Mouse (Mus musculus) lung, postnatal 0 days (tissue): ENCODE data around the gene Rbpj.

Source experiments
- CTCF ChIP-seq: IDR thresholded peaks from 2 replicates; pipeline ENCODE4 v1.5.1; 2016; ENCODE audit warnings: antibody characterized with exemption, mild to moderate bottlenecking
- EP300 ChIP-seq: IDR thresholded peaks from 2 replicates; pipeline ENCODE4 v1.6.1; 2016; ENCODE audit warnings: antibody characterized with exemption, mild to moderate bottlenecking, control low read depth

DNA sequence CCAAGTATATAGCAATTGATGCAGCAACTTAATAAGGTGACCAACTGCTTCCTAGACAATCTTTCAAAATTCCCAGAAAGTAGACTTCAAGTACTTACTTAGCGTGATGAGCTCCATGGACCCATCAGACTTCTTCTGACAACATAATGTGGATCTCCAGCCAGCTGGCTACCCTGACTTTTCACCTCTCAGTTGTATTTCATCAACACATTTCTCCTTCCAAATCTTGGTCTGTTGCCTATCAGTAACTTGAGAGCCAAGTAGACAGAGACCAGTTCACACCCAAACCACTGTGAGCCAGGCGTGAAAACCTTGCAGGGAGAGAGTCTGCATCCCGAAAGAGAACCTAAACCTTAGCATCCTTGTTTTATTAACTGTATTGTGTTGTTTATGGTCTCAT is 26.3 kb upstream of the Rbpj start:
- TF ChIP-seq CTCF: no peak
- TF ChIP-seq EP300: no peak
